Mouse (Mus musculus): ENCODE data around the gene Cfi. TPM values are rescaled to one million over a fixed set of nuclear protein-coding genes. Genes with fewer than 3 reads are reported as not detected.

Cfi gene
- total RNA-seq, 2 experiments from 2014 or later, result not detected

DNA sequence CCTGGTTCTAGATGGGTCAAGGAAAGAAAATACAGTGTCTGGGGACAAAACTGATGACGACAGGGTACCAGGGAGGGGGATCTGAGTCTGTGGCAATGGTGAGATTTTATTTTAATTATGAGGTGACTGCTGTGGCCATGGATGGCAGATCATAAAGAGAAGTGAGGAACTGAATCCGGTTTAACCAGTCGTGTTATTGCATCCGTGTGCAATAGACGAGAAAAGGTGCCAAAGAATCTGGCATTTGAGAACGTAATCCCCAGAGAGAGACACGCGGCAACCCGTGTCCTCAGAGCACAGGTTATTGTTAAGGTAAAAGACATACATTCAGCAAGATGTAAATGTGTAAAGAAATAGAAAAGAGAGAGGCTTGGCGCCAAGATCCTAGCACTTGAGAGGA, 41.6 kb downstream of the Cfi start:
- DNase-seq, result no peak

DNA sequence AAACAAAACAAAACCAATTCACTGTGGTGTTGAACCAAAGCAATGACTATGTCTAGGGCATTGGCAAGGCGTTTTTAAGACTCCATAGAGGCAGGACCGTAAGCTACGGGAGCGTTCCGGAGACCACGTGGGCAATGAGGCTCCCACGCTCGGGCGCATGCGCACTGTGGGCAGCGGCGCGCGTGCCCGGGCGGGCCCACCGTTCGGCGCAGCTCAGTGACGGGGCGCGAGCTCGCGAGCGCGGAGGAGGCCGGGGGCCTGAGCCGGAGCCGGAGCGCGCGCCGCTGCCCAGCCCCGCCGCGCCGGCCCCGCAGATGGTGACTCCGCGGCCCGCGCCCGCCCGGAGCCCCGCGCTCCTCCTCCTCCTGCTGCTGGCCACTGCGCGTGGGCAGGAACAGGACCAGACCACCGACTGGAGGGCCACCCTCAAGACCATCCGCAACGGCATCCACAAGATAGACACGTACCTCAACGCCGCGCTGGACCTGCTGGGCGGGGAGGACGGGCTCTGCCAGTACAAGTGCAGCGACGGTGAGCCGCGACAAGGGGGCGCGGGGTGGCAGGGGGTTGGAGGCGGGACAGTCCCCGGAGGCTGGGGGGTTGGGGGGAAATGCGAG, 42.8 kb downstream of the Cfi start, which contains the start of gene Pla2g12a:
Gene Pla2g12a (plus strand): TSS at position 202 of the 617 bp plus-strand sequence.
- DNase-seq, result peak; percentile 87

DNA sequence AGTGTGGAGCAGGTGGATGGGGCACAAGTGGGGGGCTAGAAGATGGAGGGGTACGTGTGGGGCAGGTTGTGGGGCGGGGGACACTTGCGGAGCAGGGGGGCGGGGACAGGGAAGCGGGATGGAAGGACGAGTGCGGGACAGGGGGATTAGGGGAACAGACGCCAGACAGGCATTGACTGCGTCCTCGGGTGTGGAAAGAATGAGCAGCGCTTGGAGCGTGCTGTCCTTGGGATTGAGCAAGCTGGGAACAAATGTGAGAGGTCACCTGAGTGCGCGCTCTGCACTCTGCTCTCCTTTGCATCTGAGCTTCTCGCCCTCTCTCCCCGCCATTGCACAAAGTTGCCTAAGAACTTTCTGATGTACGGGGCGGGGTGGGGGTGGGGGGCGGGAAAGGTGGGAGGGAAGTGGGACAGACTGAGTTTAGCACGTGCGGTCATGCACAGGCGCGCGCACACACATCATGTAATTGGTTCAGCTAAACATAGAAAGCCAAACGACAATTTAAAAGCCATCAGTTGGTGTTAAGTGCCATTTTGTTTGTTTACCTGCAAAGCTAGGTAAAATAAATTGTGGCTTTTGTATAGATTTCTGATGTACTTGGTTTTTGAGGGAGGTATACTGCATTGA, 43.6 kb downstream of the Cfi start:
- peak; percentile 38 for DNase-seq

DNA sequence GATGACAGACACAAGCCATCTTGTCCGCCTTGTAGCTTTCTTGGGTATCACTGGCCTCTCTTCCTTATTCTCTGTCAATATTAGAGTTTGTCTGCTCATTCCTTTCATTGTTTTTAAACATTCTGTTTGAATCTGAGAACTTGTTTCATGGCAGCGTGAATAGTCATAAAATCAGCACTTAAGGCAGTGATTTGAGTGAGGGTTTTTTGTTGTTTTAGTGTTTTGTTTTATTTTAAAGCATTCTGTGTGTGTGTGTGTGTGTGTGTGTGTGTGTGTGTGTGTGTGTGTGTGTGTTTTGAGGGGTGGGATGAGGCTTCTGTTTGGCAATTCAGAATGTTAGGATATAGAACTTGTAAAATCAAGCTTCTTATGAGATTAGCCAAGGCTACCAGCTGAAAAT, 44.2 kb downstream of the Cfi start:
- no peak for DNase-seq

DNA sequence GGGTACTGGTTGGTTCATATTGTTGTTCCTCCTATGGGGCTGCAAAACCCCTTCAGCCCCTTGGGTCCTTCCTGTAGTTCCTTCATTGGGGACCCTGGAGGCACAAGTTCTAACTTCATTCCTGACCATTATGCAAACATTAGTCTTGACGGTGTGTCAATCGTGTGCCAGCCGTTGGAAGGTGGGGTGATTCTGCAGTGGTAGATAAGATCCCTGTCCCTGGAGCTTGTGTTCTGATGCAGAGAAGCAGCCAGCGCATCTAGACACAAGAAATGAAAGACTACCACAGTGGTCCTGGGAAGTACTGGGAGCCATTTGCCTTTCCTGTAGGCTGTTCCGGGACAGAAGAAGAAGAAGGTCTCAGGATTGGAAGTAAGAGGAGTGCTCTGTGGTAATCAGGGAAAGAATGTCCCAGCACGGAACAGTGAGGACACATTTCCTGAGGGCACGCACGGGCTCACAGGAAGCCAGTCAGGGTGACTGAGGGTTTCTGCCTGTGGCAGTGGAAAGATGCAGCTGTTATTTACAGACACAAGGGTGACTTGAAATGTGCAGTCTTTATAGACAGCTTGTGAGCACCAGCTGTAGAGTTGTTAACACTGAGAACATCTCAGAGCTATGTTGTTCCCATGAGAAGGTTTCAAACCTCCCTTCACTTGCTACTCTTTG, 45.4 kb downstream of the Cfi start:
- DNase-seq, result no peak

DNA sequence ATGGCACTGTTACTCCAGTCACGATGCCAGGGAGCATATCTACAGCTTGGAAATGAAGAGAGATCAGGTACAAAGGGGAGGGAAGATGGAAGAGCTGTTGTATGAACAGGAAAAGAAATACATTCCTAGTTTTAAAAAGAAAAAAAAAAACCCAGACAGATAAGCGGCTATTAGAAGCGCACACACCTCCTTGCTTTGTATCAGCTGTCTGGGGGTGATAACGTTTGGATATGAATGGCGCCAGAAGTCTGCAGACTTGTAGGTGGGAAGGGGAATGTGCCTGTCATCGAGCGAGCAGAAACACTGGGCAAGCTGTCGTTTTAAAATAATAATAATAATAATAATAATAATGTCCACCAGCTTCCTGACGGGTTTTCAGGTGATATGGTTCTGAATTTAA, 49.9 kb downstream of the Cfi start:
- DNase-seq, result no peak

DNA sequence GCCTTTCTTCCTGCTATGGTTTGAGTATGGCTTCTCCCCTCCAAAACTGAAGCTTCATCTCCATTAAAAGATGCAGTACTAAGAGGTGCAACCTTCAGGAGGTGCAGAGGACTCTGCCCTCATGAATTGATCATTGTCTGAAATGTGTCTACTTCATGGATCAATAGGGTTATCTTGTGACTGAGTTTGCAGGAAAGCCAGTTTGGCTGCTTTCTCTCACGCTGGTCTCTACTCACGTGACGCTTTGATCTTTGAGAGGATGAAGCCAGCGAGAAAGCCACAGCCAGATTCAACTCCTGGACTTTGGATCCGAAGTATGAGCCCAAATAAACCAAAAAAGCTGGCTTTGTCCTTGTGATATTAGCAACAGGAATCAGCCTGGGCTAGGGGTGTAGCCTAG, 50.7 kb downstream of the Cfi start:
- DNase-seq, result no peak

DNA sequence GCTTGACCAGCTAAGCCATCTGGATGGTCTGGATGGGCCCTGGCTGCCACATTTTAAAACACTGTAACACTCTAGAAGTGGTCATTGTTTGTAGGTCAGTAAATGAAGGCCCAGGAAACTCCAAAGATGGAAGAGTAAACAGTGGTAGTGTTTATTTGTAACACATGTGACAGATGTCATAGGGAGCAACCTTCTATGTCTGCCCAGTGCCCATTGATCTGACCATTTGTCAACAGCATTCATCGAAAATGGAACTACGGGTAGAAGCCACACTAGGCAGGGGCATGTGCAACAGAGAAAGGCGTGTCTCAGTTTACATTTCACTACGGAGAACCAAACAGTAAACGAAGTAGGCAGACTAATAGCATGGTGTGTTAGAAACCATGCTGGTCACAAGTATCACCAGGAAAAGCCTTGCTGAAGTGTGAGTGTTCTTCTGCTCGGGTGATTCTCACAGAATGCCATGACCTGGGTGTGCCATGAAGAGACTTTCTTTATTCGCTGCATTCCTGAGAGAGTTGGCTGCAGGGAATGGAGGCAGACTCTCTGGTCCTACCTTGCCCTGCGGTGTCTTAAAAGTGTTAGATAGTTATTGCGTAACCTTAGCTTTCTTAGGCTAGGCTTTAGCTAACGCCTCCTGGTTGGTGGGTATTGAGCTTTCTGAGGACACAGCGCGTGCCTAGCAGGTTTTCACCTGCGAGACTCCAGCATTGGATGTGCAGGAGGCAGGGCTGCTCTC, 52.3 kb downstream of the Cfi start:
- DNase-seq, result no peak

DNA sequence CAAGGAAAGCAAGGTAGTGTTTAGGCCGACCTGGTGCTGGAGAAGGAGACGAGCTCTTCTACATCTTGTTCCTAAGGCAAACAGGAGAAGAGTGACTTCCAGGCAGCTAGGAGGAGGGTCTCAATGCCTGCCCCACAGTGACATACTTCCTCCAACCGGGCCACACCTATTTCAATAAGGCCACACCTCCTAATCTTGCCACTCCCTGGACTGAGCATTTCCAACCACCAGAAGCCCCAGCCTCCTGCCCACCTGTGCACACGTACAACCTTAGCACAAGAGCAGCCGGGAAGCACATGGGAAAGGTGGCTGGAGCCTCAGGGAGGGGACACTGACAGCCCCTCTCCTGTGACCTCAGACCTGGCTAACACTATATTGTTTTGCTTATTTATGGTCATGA, 56.3 kb downstream of the Cfi start:
- DNase-seq, result no peak

DNA sequence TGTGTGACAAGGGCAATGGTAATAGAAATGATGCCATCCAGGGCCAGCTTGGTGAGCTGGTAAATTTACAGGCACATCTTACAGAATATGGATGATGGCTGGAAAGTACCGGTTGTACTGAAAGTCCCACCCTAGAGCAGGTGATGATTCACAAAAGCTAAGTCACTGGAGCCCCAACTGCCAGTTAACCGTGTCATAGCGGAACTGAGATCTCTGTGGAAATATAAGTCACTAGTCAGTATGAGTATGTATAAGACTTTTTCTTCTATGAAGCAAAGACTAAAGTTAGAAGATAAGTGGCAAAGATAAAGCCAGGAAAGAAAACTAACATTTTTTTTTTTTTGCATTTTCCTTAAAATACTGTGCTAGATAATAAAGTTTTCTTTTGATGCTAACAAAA, 57.5 kb downstream of the Cfi start:
- no peak for DNase-seq

DNA sequence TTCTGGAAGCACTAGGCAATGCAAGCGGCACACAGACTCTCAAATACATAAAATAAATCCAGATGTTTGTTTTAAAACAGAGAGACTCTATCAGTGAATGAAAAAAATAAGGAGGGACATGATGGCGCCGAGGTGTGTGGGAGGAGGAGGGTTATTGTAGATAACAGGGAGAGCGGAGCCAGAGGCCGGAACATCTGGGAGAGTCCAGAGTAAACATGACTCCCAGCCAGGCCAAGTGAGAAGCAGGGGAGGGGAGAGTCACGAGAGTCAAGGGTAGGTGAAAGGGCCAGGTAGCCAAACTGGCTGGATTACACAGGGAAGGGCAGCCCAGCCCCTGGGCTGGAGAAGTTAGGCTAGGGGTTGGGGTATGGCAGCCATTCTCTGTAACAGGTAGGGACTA, 60.9 kb downstream of the Cfi start:
- no peak for DNase-seq

DNA sequence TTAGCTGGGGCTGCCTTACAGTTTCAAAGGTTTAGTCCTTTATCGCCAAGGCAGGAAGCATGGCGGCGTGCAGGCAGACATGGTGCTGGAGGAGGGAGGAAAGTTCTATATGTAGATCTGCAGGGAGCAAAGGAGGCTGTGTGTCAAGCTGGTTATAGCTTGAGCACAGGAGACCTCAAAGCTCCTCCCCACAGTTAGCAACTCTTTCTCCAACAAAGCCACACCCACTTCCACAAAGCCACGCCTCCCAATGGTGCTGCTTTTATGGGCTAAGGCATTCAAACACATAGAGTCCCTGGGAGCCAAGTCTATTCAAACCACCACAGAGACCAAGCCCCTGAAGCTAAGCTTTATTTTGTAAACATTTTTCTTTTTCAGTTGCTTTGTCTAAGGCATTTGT, 63.2 kb downstream of the Cfi start:
- DNase-seq, result no peak

DNA sequence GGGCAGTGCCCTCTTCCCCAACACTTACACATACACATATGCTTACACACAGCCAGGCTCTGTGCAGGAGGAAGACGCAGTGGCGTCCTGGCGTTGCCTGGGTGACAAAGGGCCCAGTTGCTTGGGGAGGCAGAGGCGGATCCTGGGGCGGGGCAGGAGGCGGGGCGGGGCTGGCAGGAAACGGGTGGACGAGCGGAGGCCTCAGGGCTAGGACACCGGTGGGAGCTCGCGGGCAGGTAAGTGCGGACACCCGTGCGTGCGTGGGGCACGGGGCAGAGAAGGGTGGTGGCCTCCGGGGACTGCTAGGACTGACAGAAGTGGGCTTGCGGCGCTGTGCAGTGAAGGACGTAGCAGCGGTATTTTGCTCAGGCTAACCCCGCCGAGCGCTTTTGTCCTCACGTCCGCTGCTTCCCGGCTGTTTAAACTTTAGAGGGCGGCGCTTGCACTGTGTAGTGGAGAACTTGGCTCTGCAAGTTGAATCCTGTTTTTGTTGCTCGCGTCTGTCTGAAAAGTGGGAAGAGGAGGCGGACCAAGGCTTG, 65.7 kb downstream of the Cfi start, which contains the start of gene Casp6:
Gene Casp6 (plus strand): TSS at position 155 of the 539 bp plus-strand sequence.
- peak; percentile 79 for DNase-seq

DNA sequence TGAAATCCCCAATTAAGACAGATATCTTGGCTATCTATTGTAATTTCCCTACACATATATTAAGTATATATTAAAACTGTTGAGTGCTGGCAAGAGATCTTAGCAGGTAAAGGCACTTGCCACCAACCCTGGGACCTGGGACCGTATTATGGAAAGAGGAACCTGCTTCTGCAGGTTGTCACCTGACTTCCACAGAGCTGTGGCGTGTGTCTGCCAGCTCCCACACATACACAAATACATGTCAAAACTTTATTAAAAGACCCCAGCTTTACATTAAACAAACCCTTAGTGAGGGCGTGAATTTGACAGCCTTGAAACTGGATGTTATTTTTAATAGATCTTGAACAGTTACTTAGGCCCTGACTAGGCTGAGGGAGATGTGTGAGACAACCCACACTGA, 67.7 kb downstream of the Cfi start:
- no peak for DNase-seq

DNA sequence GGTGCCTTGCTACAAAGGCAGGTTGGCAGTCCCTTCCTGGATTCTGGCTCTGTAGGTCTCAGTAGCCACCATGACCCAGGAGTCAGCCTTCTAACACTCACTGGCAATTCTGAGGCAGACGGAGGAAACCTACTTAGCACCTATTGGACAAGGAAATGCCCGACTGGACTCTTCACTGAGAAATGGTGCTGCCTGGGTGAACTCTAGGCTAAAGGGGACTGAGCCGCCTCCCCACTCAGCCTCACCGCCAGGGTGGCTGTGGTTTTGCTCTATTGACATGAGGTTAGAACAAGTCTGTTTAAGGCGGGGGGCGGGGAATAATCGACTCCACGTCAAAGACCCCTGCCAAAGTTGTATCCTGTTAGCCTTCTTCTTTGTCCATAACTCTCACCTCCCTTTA, 68.2 kb downstream of the Cfi start:
- DNase-seq, result no peak

DNA sequence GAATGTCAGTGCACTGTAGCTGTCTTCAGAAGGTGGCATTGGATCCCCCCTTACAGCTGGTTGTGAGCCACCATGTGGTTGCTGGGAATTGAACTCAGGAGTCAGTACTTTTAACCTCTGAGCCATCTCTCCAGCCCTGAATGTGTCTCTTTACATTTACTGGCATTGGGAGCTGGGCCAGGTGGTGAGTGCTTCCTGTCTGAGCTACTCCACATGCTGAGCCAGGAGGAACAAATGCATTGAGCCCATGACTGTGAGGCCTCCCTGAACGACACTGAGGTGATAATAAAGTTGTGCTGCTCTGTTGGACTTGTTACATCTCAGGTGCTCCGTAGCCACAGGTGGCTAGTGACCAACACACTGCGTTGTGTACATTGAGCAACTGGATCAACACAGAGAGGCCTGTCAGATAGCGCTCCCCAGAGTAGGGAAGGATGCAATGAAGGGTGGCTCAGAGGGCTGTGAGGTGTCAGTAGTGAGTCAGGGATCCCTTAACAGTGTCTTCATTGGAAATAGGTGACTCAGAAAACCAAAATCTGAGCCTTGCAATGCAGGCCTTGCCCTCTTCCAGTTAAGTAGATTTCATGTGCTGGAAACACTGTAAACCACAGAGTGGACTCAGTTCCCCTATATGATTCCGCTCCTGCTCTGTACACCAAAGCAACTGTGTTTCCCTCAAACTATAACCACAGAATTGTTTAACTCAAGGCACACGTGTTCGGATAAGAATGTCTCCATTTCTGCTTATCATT, 68.9 kb downstream of the Cfi start:
- no peak for DNase-seq

DNA sequence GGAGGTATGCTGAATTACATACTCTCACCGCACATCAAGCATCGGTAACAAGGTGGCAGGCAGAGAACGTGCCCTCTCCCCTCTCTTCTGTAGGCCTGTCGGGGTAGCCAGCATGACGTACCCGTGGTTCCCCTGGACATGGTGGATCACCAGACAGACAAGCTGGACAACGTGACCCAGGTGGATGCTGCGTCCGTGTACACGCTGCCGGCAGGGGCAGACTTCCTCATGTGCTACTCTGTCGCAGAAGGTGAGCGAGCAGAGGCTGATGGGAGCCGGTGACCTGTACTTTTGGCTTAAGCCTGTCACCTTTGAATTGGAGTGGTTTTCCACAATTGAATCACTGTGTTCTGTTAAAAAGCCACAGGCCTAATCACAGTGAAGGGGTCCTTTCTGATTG, 76.3 kb downstream of the Cfi start:
- DNase-seq, result no peak

DNA sequence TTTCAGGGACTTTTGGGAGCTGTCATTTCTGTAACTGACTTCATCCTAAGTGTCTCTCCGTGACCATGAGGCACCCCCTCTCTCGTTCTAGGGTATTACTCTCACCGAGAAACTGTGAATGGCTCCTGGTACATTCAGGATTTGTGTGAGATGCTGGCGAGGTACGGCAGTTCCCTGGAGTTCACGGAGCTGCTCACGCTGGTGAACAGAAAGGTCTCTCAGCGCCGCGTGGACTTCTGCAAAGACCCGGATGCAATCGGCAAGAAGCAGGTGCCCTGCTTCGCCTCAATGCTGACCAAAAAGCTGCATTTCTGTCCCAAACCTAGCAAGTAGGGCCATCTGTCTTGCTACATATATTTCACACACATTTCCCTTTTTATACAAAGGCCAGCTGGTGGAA, 77.6 kb downstream of the Cfi start:
- DNase-seq, result no peak

DNA sequence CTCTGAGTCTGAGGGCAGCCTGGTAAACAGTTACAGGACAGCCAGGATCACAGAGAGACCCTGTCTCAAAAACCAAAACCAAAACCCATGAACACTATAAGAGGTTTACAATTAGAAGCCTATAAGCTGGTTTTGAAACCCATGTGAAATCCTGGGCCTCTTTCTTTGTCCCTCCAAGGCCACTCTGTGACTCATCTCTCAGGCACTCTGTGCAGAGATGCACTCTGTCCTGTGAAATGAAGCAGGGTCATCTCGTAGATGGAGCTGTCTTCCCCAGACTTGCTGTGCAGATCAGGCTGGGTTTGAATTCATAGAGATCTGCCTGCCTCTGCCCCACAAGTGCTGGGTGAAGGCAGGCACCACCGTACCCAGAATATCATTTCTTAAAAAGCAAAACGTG, 81.7 kb downstream of the Cfi start:
- DNase-seq, result no peak

DNA sequence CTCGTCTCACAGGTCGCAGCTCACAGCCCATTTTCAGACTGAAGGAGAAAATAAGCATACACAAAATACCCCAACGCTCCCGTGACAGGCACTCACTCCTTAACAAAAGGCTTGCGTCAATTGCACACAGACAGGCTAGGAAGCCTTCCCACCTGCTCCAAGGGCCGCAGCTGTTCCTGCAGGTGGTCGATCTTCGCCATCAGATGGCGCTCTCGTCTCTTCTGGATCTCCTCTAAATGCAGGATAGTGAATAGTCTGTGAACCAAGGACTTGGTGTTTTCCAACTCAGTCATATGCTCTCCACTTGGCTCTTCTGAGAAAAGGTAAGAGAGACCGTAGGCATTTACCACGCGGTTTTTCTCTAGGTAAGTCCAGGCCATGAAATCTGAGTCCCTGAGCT, 82.8 kb downstream of the Cfi start:
- no peak for DNase-seq

DNA sequence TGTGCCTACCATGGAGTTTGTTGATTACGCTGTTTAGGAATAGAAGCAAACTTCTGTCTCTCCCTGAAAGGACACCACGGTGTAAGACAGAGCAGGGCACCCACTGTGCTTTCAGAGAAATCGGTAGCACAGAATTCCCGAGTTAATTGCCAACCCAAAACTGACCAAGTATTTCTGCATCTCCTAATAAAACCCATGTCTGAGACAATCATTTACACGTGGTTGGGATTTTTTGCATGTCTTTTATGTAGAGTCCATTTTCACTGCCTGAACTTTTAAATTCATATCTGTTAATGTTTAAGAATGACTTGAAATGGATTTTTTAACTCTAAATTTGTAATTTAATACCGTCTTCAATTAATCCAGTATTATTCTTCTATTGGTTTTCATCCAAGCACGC, 87.9 kb downstream of the Cfi start:
- no peak for DNase-seq
